In the genomic region with DNA sequence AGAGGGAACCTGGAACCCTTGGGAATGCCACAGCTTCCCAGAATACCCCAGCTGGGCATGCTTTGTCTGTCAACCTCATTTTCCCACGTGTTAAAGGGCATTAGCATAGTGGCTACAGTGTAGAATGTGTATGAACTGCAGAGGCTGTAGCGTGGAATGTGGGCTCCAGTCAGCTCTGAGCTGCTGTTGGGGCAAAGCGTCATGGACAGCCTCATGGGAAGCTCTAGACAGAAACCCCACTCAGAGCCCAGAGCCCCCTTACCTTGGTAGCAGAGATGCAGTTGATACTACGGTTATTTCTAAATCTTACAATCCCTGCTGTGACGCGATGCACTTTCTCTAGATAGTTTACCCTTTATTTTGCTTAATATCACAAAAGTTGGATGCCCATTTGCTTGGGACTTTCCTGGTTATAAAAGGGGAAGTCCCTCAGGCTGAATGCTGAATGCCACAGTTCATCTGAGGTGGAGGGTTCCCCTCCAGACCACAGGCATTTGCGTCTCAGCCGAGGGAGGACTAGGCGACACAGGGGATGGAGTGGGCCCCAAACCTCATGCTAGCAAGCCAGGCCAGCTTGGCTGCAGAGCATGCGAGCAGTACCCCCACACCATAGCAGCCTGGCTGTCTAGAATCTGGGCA, we compare ENCODE assay signal across 11 mouse cellular contexts. TPM values are rescaled to one million over a fixed set of nuclear protein-coding genes. Genes with fewer than 3 reads are reported as not detected.
DNase-seq lines count a peak whose midpoint lies in the region; ATAC-seq lines count a peak whose summit lies in the region.
"Had no signal": no experiment of that assay in that cellular context is flagged by ENCODE, and none has a peak within 500 bp of the region (broad histone marks: within the 10 kb centered on the region; RNA-seq: fewer than 3 reads in every experiment).

No protein-coding gene starts in this region.

- no peak overlapping the region for H3K4me3 ChIP-seq in heart, embryonic 16.5 days (ENCODE audit: low read length)
- no peak overlapping the region for H3K4me3 ChIP-seq in midbrain, embryonic 16.5 days (ENCODE audit: low read depth, low read length)
- no peak overlapping the region for H3K4me3 ChIP-seq in midbrain, embryonic 11.5 days (ENCODE audit: low read depth, low read length)
- H3K4me3 ChIP-seq in stomach, embryonic 14.5 days (ENCODE audit: low read depth, low read length): no peak overlapping the region
- H3K4me3 ChIP-seq: gastrocnemius, adult 2 months had no signal

- no peaks in the 10 kb centered on the region for H3K9me3 ChIP-seq in heart, embryonic 16.5 days (replicated peaks; ENCODE audit: control insufficient read depth, low read length)
- no peaks in the 10 kb centered on the region for H3K9me3 ChIP-seq in midbrain, embryonic 16.5 days (replicated peaks; ENCODE audit: control insufficient read depth, low read length, poor library complexity, severe bottlenecking)
- H3K9me3 ChIP-seq in midbrain, embryonic 11.5 days (ENCODE audit: control insufficient read depth, low read length): no peaks in the 10 kb centered on the region
- H3K9me3 ChIP-seq in stomach, embryonic 14.5 days (ENCODE audit: control insufficient read depth, low read depth, low read length): no peaks in the 10 kb centered on the region

- WGBS in heart, embryonic 16.5 days: 60% methylated on average over 10 of the region's 10 CpGs
- 73% methylated on average over 10 of the region's 10 CpGs for WGBS in midbrain, embryonic 16.5 days
- WGBS in midbrain, embryonic 11.5 days: 83% methylated on average over 10 of the region's 10 CpGs
- WGBS in stomach, embryonic 14.5 days: 72% methylated on average over 10 of the region's 10 CpGs

- no peak for DNase-seq in heart, adult 11 months
- DNase-seq in midbrain, embryonic 11.5 days (ENCODE audit: low spot score, missing footprints): no peak
- DNase-seq in layer of hippocampus, adult 11-12 months (ENCODE audit: low spot score): no peak
- DNase-seq: adrenal gland, postnatal 25 days; gastrocnemius, adult 2 months; liver, postnatal 0 days had no signal

- H3K27ac ChIP-seq in heart, embryonic 16.5 days (ENCODE audit: low read length): peak overlapping the region; percentile 3; the same call in 1 of the 2 replicates
- H3K27ac ChIP-seq in midbrain, embryonic 16.5 days (ENCODE audit: low read length): no peak overlapping the region
- H3K27ac ChIP-seq in midbrain, embryonic 11.5 days (ENCODE audit: low read depth, low read length): no peak overlapping the region
- peak overlapping the region; percentile 58; the same call in 1 of the 2 replicates for H3K27ac ChIP-seq in stomach, embryonic 14.5 days (ENCODE audit: low read length)
- H3K27ac ChIP-seq: gastrocnemius, adult 2 months had no signal

- no peak for ATAC-seq in heart, embryonic 16.5 days (replicated peaks; ENCODE audit: extremely low read depth, insufficient read depth, low FRiP score)
- no peak for ATAC-seq in midbrain, embryonic 16.5 days
- no peak for ATAC-seq in midbrain, embryonic 11.5 days (ENCODE audit: low FRiP score)
- ATAC-seq in inflammation-experienced regulatory T-cells, adult 6 months: peak; percentile 75
- no peak for ATAC-seq in stomach, embryonic 14.5 days (ENCODE audit: insufficient number of reproducible peaks, insufficient read depth, low FRiP score, low read depth)
- no peak for ATAC-seq in erythroblast, adult 5-6 weeks (replicated peaks; ENCODE audit: low FRiP score, poor library complexity, severe bottlenecking)

- no peaks in the 10 kb centered on the region for H3K27me3 ChIP-seq in heart, embryonic 16.5 days (ENCODE audit: control insufficient read depth, insufficient read depth, low read length)
- no peaks in the 10 kb centered on the region for H3K27me3 ChIP-seq in midbrain, embryonic 16.5 days (ENCODE audit: control insufficient read depth, insufficient read depth, low read depth, low read length)
- no peaks in the 10 kb centered on the region for H3K27me3 ChIP-seq in midbrain, embryonic 11.5 days (ENCODE audit: control insufficient read depth, insufficient read depth, low read length)
- H3K27me3 ChIP-seq in stomach, embryonic 14.5 days (ENCODE audit: control insufficient read depth, insufficient read depth, low read length): no peaks in the 10 kb centered on the region; the same call in 1 of the 2 replicates

- H3K4me2 ChIP-seq in heart, embryonic 16.5 days (ENCODE audit: low read depth, low read length): no peak overlapping the region
- H3K4me2 ChIP-seq in midbrain, embryonic 16.5 days (ENCODE audit: low read length): no peak overlapping the region
- H3K4me2 ChIP-seq in midbrain, embryonic 11.5 days: no peak overlapping the region
- H3K4me2 ChIP-seq in stomach, embryonic 14.5 days (replicated peaks; ENCODE audit: low read depth, low read length): no peak overlapping the region

- peaks cover 21% of the 10 kb centered on the region for H3K4me1 ChIP-seq in heart, embryonic 16.5 days (ENCODE audit: control insufficient read depth, insufficient read depth, low read length)
- peaks cover 8% of the 10 kb centered on the region for H3K4me1 ChIP-seq in midbrain, embryonic 16.5 days (ENCODE audit: control insufficient read depth, insufficient read depth, low read length)
- peaks cover 10% of the 10 kb centered on the region for H3K4me1 ChIP-seq in midbrain, embryonic 11.5 days (ENCODE audit: control insufficient read depth, insufficient read depth, low read length)
- H3K4me1 ChIP-seq in stomach, embryonic 14.5 days (ENCODE audit: control insufficient read depth, insufficient read depth, low read length): peaks cover 18% of the 10 kb centered on the region

- no peaks in the 10 kb centered on the region for H3K36me3 ChIP-seq in heart, embryonic 16.5 days (ENCODE audit: control insufficient read depth, insufficient read depth)
- H3K36me3 ChIP-seq in midbrain, embryonic 16.5 days (ENCODE audit: control insufficient read depth, insufficient read depth, low read length): no peaks in the 10 kb centered on the region
- no peaks in the 10 kb centered on the region for H3K36me3 ChIP-seq in midbrain, embryonic 11.5 days (ENCODE audit: control insufficient read depth, insufficient read depth, low read length)
- H3K36me3 ChIP-seq in stomach, embryonic 14.5 days (ENCODE audit: control insufficient read depth, insufficient read depth, low read length): no peaks in the 10 kb centered on the region

- H3K9ac ChIP-seq in heart, embryonic 16.5 days (ENCODE audit: low read length): no peak overlapping the region
- H3K9ac ChIP-seq in midbrain, embryonic 16.5 days (ENCODE audit: low read depth, low read length): 0 out of 2 replicates have a peak overlapping the region, but pooled peaks have one; percentile 17
- H3K9ac ChIP-seq in midbrain, embryonic 11.5 days (ENCODE audit: low read length): no peak overlapping the region
- H3K9ac ChIP-seq in stomach, embryonic 14.5 days (replicated peaks; ENCODE audit: low read depth, low read length): no peak overlapping the region
- H3K9ac ChIP-seq: liver, postnatal 0 days had no signal

RNA-seq across cellular contexts. Expression of gene Cx3cl1, which starts 7.2 kb away (rescaled TPM):
- polyA plus RNA-seq in heart, embryonic 16.5 days (2015; fragmentation: Nextera tagmentation; extraction: Ambion mirVana): 8.2 and 9.3 TPM in 2 replicates
- 38.4 and 55.8 TPM in 2 replicates for polyA plus RNA-seq in midbrain, embryonic 16.5 days (2015; fragmentation: Nextera tagmentation; extraction: Ambion mirVana)
- 9.4 and 10.4 TPM in 2 replicates for polyA plus RNA-seq in midbrain, embryonic 11.5 days (2014; fragmentation: Nextera tagmentation; extraction: Ambion mirVana)
- under 1 TPM in 1 of 3 experiments, not detected in 2; 0.38 TPM for polyA plus RNA-seq in inflammation-experienced regulatory T-cells, adult 6 months (2017; shearing (Covaris generic))
- polyA plus RNA-seq in stomach, embryonic 14.5 days (2014; fragmentation: Nextera tagmentation; extraction: Ambion mirVana): 7.4 and 11.1 TPM in 2 replicates
- total RNA-seq in erythroblast, adult 5-6 weeks (2015; ENCODE audit: low replicate concordance): 0.63 TPM in 1 of 2 replicates, not detected in the other
- total RNA-seq in erythroblast, adult 5-6 weeks (2017; ENCODE audit: low replicate concordance): 0.77 and 2.4 TPM in 2 replicates

RNA-seq across cellular contexts. Expression of gene Ccl17, which starts 31.2 kb away (rescaled TPM):
- polyA plus RNA-seq in heart, embryonic 16.5 days (2015; fragmentation: Nextera tagmentation; extraction: Ambion mirVana): 0.44 and 0.51 TPM in 2 replicates
- 0.40 and 0.62 TPM in 2 replicates for polyA plus RNA-seq in midbrain, embryonic 16.5 days (2015; fragmentation: Nextera tagmentation; extraction: Ambion mirVana)
- polyA plus RNA-seq in midbrain, embryonic 11.5 days (2014; fragmentation: Nextera tagmentation; extraction: Ambion mirVana): not detected in 2 replicates
- not detected for polyA plus RNA-seq in inflammation-experienced regulatory T-cells, adult 6 months (2017; shearing (Covaris generic))
- polyA plus RNA-seq in stomach, embryonic 14.5 days (2014; fragmentation: Nextera tagmentation; extraction: Ambion mirVana): 0.56 TPM in 1 of 2 replicates, not detected in the other
- total RNA-seq in erythroblast, adult 5-6 weeks (2015; ENCODE audit: low replicate concordance): not detected in 2 replicates
- 0.77 TPM in 1 of 2 replicates, not detected in the other for total RNA-seq in erythroblast, adult 5-6 weeks (2017; ENCODE audit: low replicate concordance)
- total RNA-seq: gastrocnemius, adult 2 months had no signal
- polyA plus RNA-seq: liver, postnatal 0 days had no signal

RNA-seq across cellular contexts. Expression of gene Ccl22, which starts 33.6 kb away (rescaled TPM):
- 0.16 TPM in 1 of 2 replicates, not detected in the other for polyA plus RNA-seq in heart, embryonic 16.5 days (2015; fragmentation: Nextera tagmentation; extraction: Ambion mirVana)
- not detected in 2 replicates for polyA plus RNA-seq in midbrain, embryonic 16.5 days (2015; fragmentation: Nextera tagmentation; extraction: Ambion mirVana)
- polyA plus RNA-seq in midbrain, embryonic 11.5 days (2014; fragmentation: Nextera tagmentation; extraction: Ambion mirVana): not detected in 2 replicates
- not detected for polyA plus RNA-seq in inflammation-experienced regulatory T-cells, adult 6 months (2017; shearing (Covaris generic))
- polyA plus RNA-seq in stomach, embryonic 14.5 days (2014; fragmentation: Nextera tagmentation; extraction: Ambion mirVana): not detected in 2 replicates
- 1.0 and 2.5 TPM in 2 replicates for total RNA-seq in erythroblast, adult 5-6 weeks (2015; ENCODE audit: low replicate concordance)
- total RNA-seq in erythroblast, adult 5-6 weeks (2017; ENCODE audit: low replicate concordance): 0.68 and 1.4 TPM in 2 replicates
- total RNA-seq: adrenal gland, postnatal 25 days; gastrocnemius, adult 2 months had no signal

RNA-seq across cellular contexts. Expression of gene Coq9, which starts 59.1 kb away (rescaled TPM):
- polyA plus RNA-seq in heart, embryonic 16.5 days (2015; fragmentation: Nextera tagmentation; extraction: Ambion mirVana): 194 and 209 TPM in 2 replicates
- polyA plus RNA-seq in midbrain, embryonic 16.5 days (2015; fragmentation: Nextera tagmentation; extraction: Ambion mirVana): 53.5 and 61.2 TPM in 2 replicates
- polyA plus RNA-seq in midbrain, embryonic 11.5 days (2014; fragmentation: Nextera tagmentation; extraction: Ambion mirVana): 49.4 and 51.5 TPM in 2 replicates
- 10 to 100 TPM; 35.5 to 40.6 (median 37.5) TPM for polyA plus RNA-seq in inflammation-experienced regulatory T-cells, adult 6 months (2017; shearing (Covaris generic))
- 73.2 and 80.4 TPM in 2 replicates for polyA plus RNA-seq in stomach, embryonic 14.5 days (2014; fragmentation: Nextera tagmentation; extraction: Ambion mirVana)
- 4.4 and 10.7 TPM in 2 replicates for total RNA-seq in erythroblast, adult 5-6 weeks (2015; ENCODE audit: low replicate concordance)
- total RNA-seq in erythroblast, adult 5-6 weeks (2017; ENCODE audit: low replicate concordance): 27.3 and 54.5 TPM in 2 replicates

RNA-seq across cellular contexts. Expression of gene Ciapin1, which starts 59.1 kb away (rescaled TPM):
- polyA plus RNA-seq in heart, embryonic 16.5 days (2015; fragmentation: Nextera tagmentation; extraction: Ambion mirVana): 88.2 and 98.8 TPM in 2 replicates
- 188 and 194 TPM in 2 replicates for polyA plus RNA-seq in midbrain, embryonic 16.5 days (2015; fragmentation: Nextera tagmentation; extraction: Ambion mirVana)
- polyA plus RNA-seq in midbrain, embryonic 11.5 days (2014; fragmentation: Nextera tagmentation; extraction: Ambion mirVana): 134 and 154 TPM in 2 replicates
- polyA plus RNA-seq in inflammation-experienced regulatory T-cells, adult 6 months (2017; shearing (Covaris generic)): 100 to 1,000 TPM; 107 to 149 (median 110) TPM
- polyA plus RNA-seq in stomach, embryonic 14.5 days (2014; fragmentation: Nextera tagmentation; extraction: Ambion mirVana): 90.0 and 96.2 TPM in 2 replicates
- total RNA-seq in erythroblast, adult 5-6 weeks (2015; ENCODE audit: low replicate concordance): 16.7 and 30.3 TPM in 2 replicates
- 27.0 and 27.2 TPM in 2 replicates for total RNA-seq in erythroblast, adult 5-6 weeks (2017; ENCODE audit: low replicate concordance)

Comparison
In these comparisons a context has a peak if more than half of its experiments do, and no peak if none do; other contexts are left out.
1. H3K27ac ChIP-seq: peak in heart, embryonic 16.5 days (single experiment) and stomach, embryonic 14.5 days (single experiment); none in midbrain, embryonic 16.5 days (single experiment) and midbrain, embryonic 11.5 days (single experiment).